Mouse (Mus musculus) limb, embryonic 12.5 days (tissue): Measurements from ENCODE around the gene Metap1. TPM values are rescaled to one million over a fixed set of nuclear protein-coding genes. Genes with fewer than 3 reads are reported as not detected.

ENCODE experiments used
- ATAC-seq: fragments of 200-750 bp; cut with Nextera tagmentation; 2 replicates; pipeline ENCODE4 v1.8.0; 2017; ENCODE audit warnings: low read depth, moderate TSS enrichment; ENCODE audit not compliant: insufficient number of reproducible peaks, insufficient read depth, low FRiP score, low TSS enrichment
- H3K27ac ChIP-seq: fragments of 300-500 bp; sonication (generic); 2 replicates; pipeline ENCODE4 v1.5.1; 2016; ENCODE audit warnings: mild to moderate bottlenecking, moderate library complexity
- H3K27me3 ChIP-seq: fragments of 300-500 bp; sonication (generic); 2 replicates; pipeline ENCODE4 v1.6.1; 2016; ENCODE audit warnings: mild to moderate bottlenecking, moderate library complexity
- H3K36me3 ChIP-seq: fragments of 300-500 bp; sonication (generic); 2 replicates; pipeline ENCODE4 v1.6.1; 2016; ENCODE audit warnings: mild to moderate bottlenecking, moderate library complexity
- H3K4me1 ChIP-seq: fragments of 300-500 bp; sonication (generic); replicated peaks from 2 replicates; pipeline ENCODE4 v1.6.1; 2016
- H3K4me2 ChIP-seq: fragments of 300-500 bp; sonication (generic); 2 replicates; pipeline ENCODE4 v1.6.1; 2016; ENCODE audit warnings: mild to moderate bottlenecking, moderate library complexity
- H3K4me3 ChIP-seq: fragments of 300-500 bp; sonication (generic); replicated peaks from 2 replicates; pipeline ENCODE4 v1.5.1; 2016; ENCODE audit warnings: mild to moderate bottlenecking
- H3K9ac ChIP-seq: fragments of 300-500 bp; sonication (generic); replicated peaks from 2 replicates; pipeline ENCODE4 v1.6.1; 2016; ENCODE audit warnings: mild to moderate bottlenecking, moderate library complexity
- H3K9me3 ChIP-seq: fragments of 300-500 bp; sonication (generic); 2 replicates; pipeline ENCODE4 v1.6.1; 2016; ENCODE audit warnings: mild to moderate bottlenecking, moderate library complexity
- WGBS: fragments of 180-500 bp; shearing (Covaris S2); methylation state at CpG from one replicate; pipeline ENCODE4 v1.1.7; 2016; 5-methylcytosine and 5-hydroxymethylcytosine counted together
- polyA plus RNA-seq: library from polyadenylated mRNA; unstranded; fragments of >200 nt; fragmentation: Nextera tagmentation; extraction: Ambion mirVana; gene quantifications from 2 replicates; pipeline ENCODE4 v1.2.1, GENCODE M21; 2016

Gene Metap1
- polyA plus RNA-seq = 44.1 and 44.2 TPM in 2 replicates

GRCm38 (mm10) chr3:138489327-138490033 is at the start of gene Metap1:
Metap1 (minus strand) TSS chr3:138489515.
- H3K36me3 ChIP-seq = peaks cover 18% of the 10 kb centered on the region
- H3K4me1 ChIP-seq = peaks cover 9% of the 10 kb centered on the region
- ATAC-seq = peak; percentile 98
- peak within 1 kb of the TSS; percentile 90 for H3K4me3 ChIP-seq
- no peaks in the 10 kb centered on the region for H3K27me3 ChIP-seq
- H3K9me3 ChIP-seq = peaks cover 8% of the 10 kb centered on the region; the same call in 1 of the 2 replicates
- H3K4me2 ChIP-seq = peak within 1 kb of the TSS; percentile 82
- H3K27ac ChIP-seq = peak within 1 kb of the TSS; percentile 81
- H3K9ac ChIP-seq = peak within 1 kb of the TSS; percentile 93
- WGBS = under 1% methylated on average over 46 of the region's 65 CpGs

GRCm38 (mm10) chr3:138536031-138536430 is 46.7 kb upstream of the Metap1 start:
- no peak overlapping the region for H3K9ac ChIP-seq
- no peak for ATAC-seq
- H3K4me3 ChIP-seq = no peak overlapping the region
- no peak overlapping the region for H3K27ac ChIP-seq
- H3K9me3 ChIP-seq = no peaks in the 10 kb centered on the region
- no peaks in the 10 kb centered on the region for H3K27me3 ChIP-seq
- no peak overlapping the region for H3K4me2 ChIP-seq
- H3K4me1 ChIP-seq = peaks cover 6% of the 10 kb centered on the region
- peaks cover 10% of the 10 kb centered on the region; the same call in 1 of the 2 replicates for H3K36me3 ChIP-seq
- WGBS = 97% methylated on average over 2 of the region's 2 CpGs

- WGBS = 72% methylated on average over 2 of the region's 2 CpGs
- no peak overlapping the region for H3K4me2 ChIP-seq
- H3K9ac ChIP-seq = no peak overlapping the region
- no peaks in the 10 kb centered on the region for H3K9me3 ChIP-seq
- peaks cover 10% of the 10 kb centered on the region; the same call in 1 of the 2 replicates for H3K36me3 ChIP-seq
- no peak overlapping the region for H3K27ac ChIP-seq
- no peak overlapping the region for H3K4me3 ChIP-seq
- no peaks in the 10 kb centered on the region for H3K27me3 ChIP-seq
- ATAC-seq = no peak
- H3K4me1 ChIP-seq = peaks cover 26% of the 10 kb centered on the region
These were observed 43.4 kb upstream of the Metap1 start for GRCm38 (mm10) chr3:138532764-138533163.

- Histone ChIP-seq H3K4me3 (no peak overlapping the region), H3K4me1 (peaks cover 26% of the 10 kb centered on the region), H3K36me3 (peaks cover 10% of the 10 kb centered on the region; the same call in 1 of the 2 replicates), H3K27ac (0 out of 2 replicates have a peak overlapping the region, but pooled peaks have one; percentile 9), H3K9me3 (no peaks in the 10 kb centered on the region), H3K4me2 (no peak overlapping the region), H3K9ac (no peak overlapping the region), H3K27me3 (no peaks in the 10 kb centered on the region)
- WGBS = 77% methylated on average over 12 of the region's 12 CpGs
- no peak for ATAC-seq
These were observed 42.3 kb upstream of the Metap1 start for GRCm38 (mm10) chr3:138531479-138532181.

- no peak overlapping the region for H3K9ac ChIP-seq
- no peak overlapping the region for H3K4me2 ChIP-seq
- ATAC-seq = no peak
- no peaks in the 10 kb centered on the region for H3K9me3 ChIP-seq
- no peak overlapping the region for H3K27ac ChIP-seq
- peaks cover 26% of the 10 kb centered on the region for H3K4me1 ChIP-seq
- WGBS = 87% methylated on average over 8 of the region's 8 CpGs
- H3K27me3 ChIP-seq = no peaks in the 10 kb centered on the region
- peaks cover 7% of the 10 kb centered on the region; the same call in 1 of the 2 replicates for H3K36me3 ChIP-seq
- no peak overlapping the region for H3K4me3 ChIP-seq
These were observed 41.5 kb upstream of the Metap1 start for GRCm38 (mm10) chr3:138530578-138531478.

- Histone ChIP-seq H3K9ac (peak overlapping the region; percentile 96), H3K9me3 (no peaks in the 10 kb centered on the region), H3K36me3 (peaks cover 3% of the 10 kb centered on the region; the same call in 1 of the 2 replicates), H3K4me2 (peak overlapping the region; percentile 77), H3K4me3 (peak overlapping the region; percentile 98), H3K4me1 (peaks cover 26% of the 10 kb centered on the region), H3K27me3 (no peaks in the 10 kb centered on the region), H3K27ac (no peak overlapping the region)
- WGBS = under 1% methylated on average over 16 of the region's 16 CpGs
- ATAC-seq = no peak
These were observed 39.0 kb upstream of the Metap1 start for GRCm38 (mm10) chr3:138528265-138528664.

- ATAC-seq = peak; percentile 62
- Histone ChIP-seq H3K9ac (peak overlapping the region; percentile 96), H3K27ac (peak overlapping the region; percentile 96), H3K4me3 (peak overlapping the region; percentile 98), H3K9me3 (no peaks in the 10 kb centered on the region), H3K4me2 (peak overlapping the region; percentile 77), H3K36me3 (peaks cover 3% of the 10 kb centered on the region; the same call in 1 of the 2 replicates), H3K27me3 (no peaks in the 10 kb centered on the region), H3K4me1 (peaks cover 24% of the 10 kb centered on the region)
- under 1% methylated on average over 41 of the region's 64 CpGs for whole genome bisulfite sequencing
These were observed 38.4 kb upstream of the Metap1 start for GRCm38 (mm10) chr3:138527667-138528231.

- Histone ChIP-seq H3K27ac (peak overlapping the region; percentile 96), H3K27me3 (no peaks in the 10 kb centered on the region), H3K4me1 (peaks cover 24% of the 10 kb centered on the region), H3K9me3 (no peaks in the 10 kb centered on the region), H3K4me3 (peak overlapping the region; percentile 98), H3K36me3 (peaks cover 3% of the 10 kb centered on the region; the same call in 1 of the 2 replicates), H3K4me2 (peak overlapping the region; percentile 77), H3K9ac (peak overlapping the region; percentile 96)
- ATAC-seq = peak; percentile 85
- WGBS = 1% methylated on average over 80 of the region's 85 CpGs
These were observed 37.8 kb upstream of the Metap1 start for GRCm38 (mm10) chr3:138526916-138527666.

GRCm38 (mm10) chr3:138526073-138526915 is 37.0 kb upstream of the Metap1 start, which contains the start of gene Eif4e:
Eif4e (plus strand) TSS chr3:138526179.
- H3K36me3 ChIP-seq = no peaks in the 10 kb centered on the region
- H3K4me3 ChIP-seq = peak within 1 kb of the TSS; percentile 98
- H3K27me3 ChIP-seq = no peaks in the 10 kb centered on the region
- H3K4me2 ChIP-seq = peak within 1 kb of the TSS; percentile 76
- WGBS = 2% methylated on average over 39 of the region's 39 CpGs
- peak within 1 kb of the TSS; percentile 92 for H3K27ac ChIP-seq
- peak within 1 kb of the TSS; percentile 75 for H3K9ac ChIP-seq
- H3K9me3 ChIP-seq = no peaks in the 10 kb centered on the region
- ATAC-seq = peak; percentile 58; the same call in 1 of the 2 replicates
- peaks cover 21% of the 10 kb centered on the region for H3K4me1 ChIP-seq
